Mouse (Mus musculus): ENCODE measurements around the gene AU022252. TPM values are rescaled to one million over a fixed set of nuclear protein-coding genes. Genes with fewer than 3 reads are reported as not detected.
A peak's percentile ranks its signal among the peaks of the same experiment; 100 is the strongest.

AU022252 gene
- polyA plus RNA-seq, 1 experiment from 2014 or later, result 31.1 TPM

DNA sequence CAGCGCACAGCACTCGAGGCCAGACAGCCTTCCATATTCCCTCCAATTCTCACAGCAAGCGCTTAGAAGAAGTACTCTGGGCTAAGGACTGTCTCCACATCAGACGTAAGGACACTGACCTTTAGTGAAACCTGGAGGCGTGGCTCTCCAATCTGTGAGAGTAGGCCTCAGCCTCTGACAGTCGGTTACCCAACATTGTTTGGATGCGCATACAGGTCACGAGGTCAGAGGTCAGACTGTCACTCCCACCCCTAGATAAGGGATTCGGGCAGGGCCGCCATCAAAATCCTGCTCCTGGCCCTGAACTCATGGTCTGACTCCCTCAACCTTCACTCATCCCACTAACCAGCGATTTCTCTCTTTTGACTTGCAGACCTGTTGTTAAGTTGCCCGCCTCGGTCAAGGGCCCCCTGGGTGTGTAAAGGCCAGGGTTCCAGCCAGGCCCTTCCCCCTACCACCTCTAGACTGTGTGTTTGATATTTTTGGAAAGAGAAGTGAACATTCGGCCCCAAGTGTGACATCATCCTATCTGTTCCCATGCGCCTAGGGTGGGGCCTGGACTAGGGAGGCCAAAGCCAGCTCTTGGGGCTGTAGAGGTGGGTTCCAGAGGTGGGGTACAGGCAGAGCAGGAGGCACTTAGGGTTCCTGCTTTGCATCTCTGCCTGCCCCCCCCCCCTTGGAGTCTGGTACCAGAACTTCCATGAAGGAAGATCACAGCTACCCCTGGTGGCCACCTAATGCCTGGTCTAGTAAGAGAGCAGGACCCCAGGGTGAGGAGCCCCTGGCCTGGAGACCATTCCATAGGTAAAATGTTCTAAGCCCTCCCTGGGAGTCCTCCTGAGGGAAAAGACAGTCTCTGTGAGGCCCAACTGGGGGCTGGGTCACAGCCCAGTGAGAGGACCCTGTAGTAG, 27.1 kb upstream of the AU022252 start:
- H3K36me3 ChIP-seq (ENCODE audit: insufficient read depth, low read length), result no peaks in the 10 kb centered on the region
- ATAC-seq (ENCODE audit: low FRiP score, low TSS enrichment), result no peak
- H3K4me3 ChIP-seq (ENCODE audit: low read length), result no peak overlapping the region
- no peak overlapping the region for H3K27ac ChIP-seq (ENCODE audit: low read length)
- H3K4me1 ChIP-seq (ENCODE audit: insufficient read depth, low read length), result peaks cover 22% of the 10 kb centered on the region
- no peaks in the 10 kb centered on the region for H3K9me3 ChIP-seq (ENCODE audit: low read length)
- H3K27me3 ChIP-seq (ENCODE audit: insufficient read depth, low read length), result no peaks in the 10 kb centered on the region
- H3K4me2 ChIP-seq (replicated peaks; ENCODE audit: low read depth, low read length), result no peak overlapping the region
- H3K9ac ChIP-seq (replicated peaks; ENCODE audit: low read length), result no peak overlapping the region
- WGBS, result 86% methylated on average over 15 of the region's 15 CpGs

DNA sequence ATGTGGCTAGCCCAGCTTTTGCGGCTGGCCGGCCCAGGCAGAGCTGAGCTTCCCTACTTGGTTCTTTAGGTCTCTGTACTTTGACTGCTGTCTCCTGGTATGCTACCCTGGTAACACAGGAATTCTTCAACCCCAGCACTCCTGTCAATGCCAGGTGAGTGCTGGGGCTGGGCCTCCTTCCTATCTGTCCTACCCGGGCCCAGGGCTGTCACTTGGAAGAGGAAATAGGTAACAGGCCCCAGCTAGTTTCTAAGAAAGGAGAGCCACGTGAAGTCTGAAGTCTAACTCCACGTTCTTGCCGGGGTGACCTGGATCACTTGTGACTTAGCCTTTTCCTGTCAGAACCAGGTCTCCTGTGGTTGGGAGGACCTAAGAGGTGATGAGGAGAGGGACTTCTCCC, 24.6 kb upstream of the AU022252 start:
- no peaks in the 10 kb centered on the region for H3K9me3 ChIP-seq (ENCODE audit: low read length)
- no peak for ATAC-seq (ENCODE audit: low FRiP score, low TSS enrichment)
- H3K9ac ChIP-seq (replicated peaks; ENCODE audit: low read length), result peak overlapping the region; percentile 37
- peaks cover 47% of the 10 kb centered on the region for H3K4me1 ChIP-seq (ENCODE audit: insufficient read depth, low read length)
- H3K4me3 ChIP-seq (ENCODE audit: low read length), result peak overlapping the region; percentile 21
- no peaks in the 10 kb centered on the region for H3K27me3 ChIP-seq (ENCODE audit: insufficient read depth, low read length)
- peak overlapping the region; percentile 65; the same call in 1 of the 2 replicates for H3K27ac ChIP-seq (ENCODE audit: low read length)
- 71% methylated on average over 6 of the region's 6 CpGs for WGBS
- peak overlapping the region; percentile 30 for H3K4me2 ChIP-seq (replicated peaks; ENCODE audit: low read depth, low read length)
- no peaks in the 10 kb centered on the region for H3K36me3 ChIP-seq (ENCODE audit: insufficient read depth, low read length)

DNA sequence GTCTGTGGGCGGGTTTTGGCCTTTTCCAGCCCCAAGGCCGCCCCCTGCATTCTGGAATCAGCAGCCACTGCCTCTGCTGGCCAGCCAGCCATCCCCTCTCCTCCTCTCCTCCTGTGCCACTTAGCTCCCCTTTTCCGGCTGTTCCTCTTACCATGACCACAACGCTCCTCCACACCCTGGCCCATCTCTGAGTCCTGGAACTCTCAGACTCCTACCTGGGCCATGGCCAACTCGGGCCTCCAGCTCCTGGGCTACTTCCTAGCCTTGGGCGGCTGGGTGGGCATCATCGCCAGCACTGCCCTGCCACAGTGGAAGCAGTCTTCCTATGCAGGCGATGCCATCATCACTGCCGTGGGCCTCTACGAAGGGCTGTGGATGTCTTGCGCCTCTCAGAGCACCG, 22.8 kb upstream of the AU022252 start, which contains the start of gene Cldn19:
Cldn19 (plus strand) TSS at position 64 of the 400 bp plus-strand sequence.
- peaks cover 35% of the 10 kb centered on the region for H3K4me1 ChIP-seq (ENCODE audit: insufficient read depth, low read length)
- WGBS, result 74% methylated on average over 12 of the region's 12 CpGs
- no peak for ATAC-seq (ENCODE audit: low FRiP score, low TSS enrichment)
- no peaks in the 10 kb centered on the region for H3K9me3 ChIP-seq (ENCODE audit: low read length)
- peak within 1 kb of the TSS; percentile 94 for H3K27ac ChIP-seq (ENCODE audit: low read length)
- peak within 1 kb of the TSS; percentile 30 for H3K4me2 ChIP-seq (replicated peaks; ENCODE audit: low read depth, low read length)
- H3K4me3 ChIP-seq (ENCODE audit: low read length), result peak within 1 kb of the TSS; percentile 29
- H3K9ac ChIP-seq (replicated peaks; ENCODE audit: low read length), result peak within 1 kb of the TSS; percentile 56
- H3K27me3 ChIP-seq (ENCODE audit: insufficient read depth, low read length), result no peaks in the 10 kb centered on the region
- no peaks in the 10 kb centered on the region for H3K36me3 ChIP-seq (ENCODE audit: insufficient read depth, low read length)

DNA sequence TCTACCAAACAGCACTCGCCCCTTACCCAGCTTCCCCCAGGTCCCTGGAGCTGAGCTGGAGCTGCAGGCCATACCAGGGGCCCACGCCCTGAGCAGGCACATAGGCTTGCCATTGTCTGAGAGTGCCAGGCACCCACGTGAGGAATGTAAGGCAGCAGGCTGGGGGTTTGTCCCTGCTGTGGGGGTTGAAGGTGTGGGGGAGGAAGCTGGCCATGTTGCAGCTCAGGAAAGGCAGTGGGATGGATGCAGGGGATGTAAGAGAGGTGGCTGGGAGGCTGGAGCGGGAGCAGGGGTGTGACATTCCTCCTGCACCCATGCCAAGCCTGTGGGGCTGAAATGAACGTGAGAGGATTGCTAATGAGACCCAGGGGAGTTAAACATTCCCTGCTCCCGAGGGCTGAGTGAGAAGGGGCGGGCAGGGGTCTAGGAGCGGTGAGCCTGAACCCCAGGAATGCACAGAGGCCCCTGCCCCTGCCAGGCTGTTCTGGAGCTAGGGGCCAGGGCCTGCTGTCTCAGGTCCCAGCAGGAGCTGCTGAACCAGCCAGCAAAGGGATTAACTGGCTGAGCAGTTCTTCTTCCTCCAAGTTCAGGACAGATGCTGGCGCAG, 21.6 kb upstream of the AU022252 start:
- Histone ChIP-seq H3K4me2 (replicated peaks; ENCODE audit: low read depth, low read length) (no peak overlapping the region), H3K4me1 (ENCODE audit: insufficient read depth, low read length) (peaks cover 35% of the 10 kb centered on the region), H3K36me3 (ENCODE audit: insufficient read depth, low read length) (no peaks in the 10 kb centered on the region), H3K9me3 (ENCODE audit: low read length) (no peaks in the 10 kb centered on the region), H3K27me3 (ENCODE audit: insufficient read depth, low read length) (no peaks in the 10 kb centered on the region), H3K4me3 (ENCODE audit: low read length) (no peak overlapping the region), H3K27ac (ENCODE audit: low read length) (peak overlapping the region; percentile 94), H3K9ac (replicated peaks; ENCODE audit: low read length) (peak overlapping the region; percentile 16; the same call in 1 of the 2 replicates)
- peak; percentile 88 for ATAC-seq (ENCODE audit: low FRiP score, low TSS enrichment)
- WGBS, result 35% methylated on average over 9 of the region's 9 CpGs

DNA sequence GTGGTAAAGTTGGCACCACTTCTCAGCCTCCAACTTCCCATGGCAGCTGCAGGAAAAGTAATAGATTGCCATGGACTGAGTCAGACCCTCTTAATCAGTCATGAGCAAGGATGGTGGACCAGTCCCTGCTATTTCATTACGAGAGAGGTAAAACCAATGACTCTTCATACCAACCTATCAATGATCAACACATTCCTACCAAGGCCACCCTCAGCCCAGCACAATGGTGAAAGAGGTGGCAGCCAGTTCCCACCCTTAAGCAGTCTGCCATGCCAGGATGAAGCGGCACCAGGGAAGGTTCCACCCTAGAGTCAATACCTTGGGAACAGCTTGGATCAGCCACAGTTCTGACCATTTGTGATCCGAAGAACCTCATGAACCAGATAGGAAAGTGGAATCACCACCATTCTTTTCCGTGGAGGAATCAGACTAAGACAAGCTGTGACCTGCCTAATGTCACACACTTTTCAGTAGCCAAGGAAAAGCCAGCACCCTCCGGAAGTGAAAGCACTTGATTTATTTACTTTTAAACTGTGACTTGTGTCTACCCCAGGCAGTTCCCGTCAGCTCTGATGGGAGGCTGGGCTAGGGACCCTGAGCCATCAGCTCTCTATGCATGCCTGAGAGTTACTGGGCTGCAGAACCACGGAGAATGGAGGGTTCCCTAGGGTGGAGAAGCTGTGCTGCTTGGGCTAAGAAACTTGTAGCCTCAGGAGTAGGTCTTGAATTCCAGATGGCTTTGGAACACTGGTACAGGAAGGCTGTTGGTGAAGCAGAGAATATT, 19.7 kb upstream of the AU022252 start:
- Histone ChIP-seq H3K4me3 (ENCODE audit: low read length) (no peak overlapping the region), H3K27me3 (ENCODE audit: insufficient read depth, low read length) (no peaks in the 10 kb centered on the region), H3K4me2 (replicated peaks; ENCODE audit: low read depth, low read length) (no peak overlapping the region; the same call in 1 of the 2 replicates), H3K27ac (ENCODE audit: low read length) (peak overlapping the region; percentile 94), H3K36me3 (ENCODE audit: insufficient read depth, low read length) (peaks cover 4% of the 10 kb centered on the region; the same call in 1 of the 2 replicates), H3K4me1 (ENCODE audit: insufficient read depth, low read length) (peaks cover 45% of the 10 kb centered on the region), H3K9me3 (ENCODE audit: low read length) (no peaks in the 10 kb centered on the region), H3K9ac (replicated peaks; ENCODE audit: low read length) (no peak overlapping the region)
- no peak for ATAC-seq (ENCODE audit: low FRiP score, low TSS enrichment)
- WGBS, result 45% methylated on average over 7 of the region's 7 CpGs

DNA sequence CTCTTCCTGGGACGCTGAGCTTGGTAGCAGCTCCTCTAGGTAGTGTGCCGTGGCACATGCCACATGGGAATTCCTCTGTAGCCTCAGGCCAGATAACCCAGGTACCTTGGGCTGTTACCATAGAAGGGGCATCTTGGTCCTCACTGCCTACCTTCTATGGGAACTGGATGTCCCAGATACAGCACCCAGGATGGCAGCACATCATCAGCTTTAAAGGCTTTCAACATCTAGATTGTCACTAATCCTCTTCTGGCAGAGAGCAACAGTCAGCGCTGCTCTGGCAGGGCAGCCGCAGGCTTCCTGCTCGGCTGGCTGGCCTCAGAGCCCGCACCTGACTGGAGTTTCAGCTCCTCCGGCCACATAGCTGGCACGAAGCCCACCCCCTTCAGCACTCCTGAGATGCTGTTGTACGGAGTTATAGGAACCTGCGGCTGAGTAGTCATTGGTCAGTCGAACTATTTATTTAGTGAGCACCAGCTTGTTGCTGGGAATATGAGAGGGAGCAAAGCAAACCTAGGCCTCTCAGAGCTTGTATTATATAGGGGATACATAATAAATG, 16.0 kb upstream of the AU022252 start:
- Histone ChIP-seq H3K4me1 (ENCODE audit: insufficient read depth, low read length) (peaks cover 25% of the 10 kb centered on the region), H3K4me3 (ENCODE audit: low read length) (no peak overlapping the region), H3K9ac (replicated peaks; ENCODE audit: low read length) (no peak overlapping the region), H3K27me3 (ENCODE audit: insufficient read depth, low read length) (no peaks in the 10 kb centered on the region), H3K36me3 (ENCODE audit: insufficient read depth, low read length) (peaks cover 15% of the 10 kb centered on the region; the same call in 1 of the 2 replicates), H3K27ac (ENCODE audit: low read length) (peak overlapping the region; percentile 36; the same call in 1 of the 2 replicates), H3K4me2 (replicated peaks; ENCODE audit: low read depth, low read length) (no peak overlapping the region), H3K9me3 (ENCODE audit: low read length) (no peaks in the 10 kb centered on the region)
- 71% methylated on average over 11 of the region's 11 CpGs for WGBS
- ATAC-seq (ENCODE audit: low FRiP score, low TSS enrichment), result no peak

DNA sequence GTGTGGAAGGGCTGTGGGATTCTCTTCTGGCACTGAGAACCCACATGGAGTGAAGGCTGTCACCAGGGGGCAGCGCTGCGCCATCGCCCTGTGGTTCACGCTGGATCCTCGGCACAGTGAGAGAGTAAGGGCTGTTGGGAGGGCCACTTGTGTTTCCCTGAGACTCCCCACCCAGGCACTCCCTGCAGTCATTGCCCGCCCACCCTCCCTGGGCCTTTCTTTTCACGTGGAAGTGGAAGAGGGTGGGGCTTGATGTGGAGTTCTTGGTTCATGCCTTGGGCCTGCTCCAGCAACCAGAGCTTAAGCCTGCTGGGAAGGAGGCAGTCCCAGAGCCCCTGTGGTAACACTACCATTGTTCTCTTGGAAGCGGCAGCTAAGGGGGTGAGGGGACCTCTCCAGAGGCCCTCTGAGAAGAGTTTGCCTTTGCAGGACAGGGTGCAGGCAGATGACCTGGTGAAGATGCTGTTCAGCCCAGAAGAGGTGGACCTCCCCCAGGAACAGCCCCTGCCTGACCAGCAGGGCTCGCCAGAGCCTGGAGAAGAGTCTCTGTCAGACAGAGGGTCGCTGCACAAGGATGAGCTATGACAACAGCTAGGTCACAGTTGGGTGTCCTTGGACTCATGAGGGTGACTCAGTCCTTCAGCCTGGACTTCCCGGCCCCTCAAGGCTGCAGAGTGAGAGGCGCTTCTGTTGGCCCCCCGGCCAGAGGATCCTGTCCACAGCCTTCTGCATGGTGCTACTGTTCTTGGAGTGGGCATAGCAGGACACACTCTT, 15.1 kb upstream of the AU022252 start:
- no peaks in the 10 kb centered on the region for H3K27me3 ChIP-seq (ENCODE audit: insufficient read depth, low read length)
- peak overlapping the region; percentile 19 for H3K9ac ChIP-seq (replicated peaks; ENCODE audit: low read length)
- H3K9me3 ChIP-seq (ENCODE audit: low read length), result no peaks in the 10 kb centered on the region
- H3K4me1 ChIP-seq (ENCODE audit: insufficient read depth, low read length), result peaks cover 17% of the 10 kb centered on the region
- 34% methylated on average over 13 of the region's 13 CpGs for WGBS
- H3K4me3 ChIP-seq (ENCODE audit: low read length), result no peak overlapping the region
- peaks cover 19% of the 10 kb centered on the region; the same call in 1 of the 2 replicates for H3K36me3 ChIP-seq (ENCODE audit: insufficient read depth, low read length)
- peak; percentile 69 for ATAC-seq (ENCODE audit: low FRiP score, low TSS enrichment)
- H3K27ac ChIP-seq (ENCODE audit: low read length), result peak overlapping the region; percentile 23
- no peak overlapping the region for H3K4me2 ChIP-seq (replicated peaks; ENCODE audit: low read depth, low read length)

DNA sequence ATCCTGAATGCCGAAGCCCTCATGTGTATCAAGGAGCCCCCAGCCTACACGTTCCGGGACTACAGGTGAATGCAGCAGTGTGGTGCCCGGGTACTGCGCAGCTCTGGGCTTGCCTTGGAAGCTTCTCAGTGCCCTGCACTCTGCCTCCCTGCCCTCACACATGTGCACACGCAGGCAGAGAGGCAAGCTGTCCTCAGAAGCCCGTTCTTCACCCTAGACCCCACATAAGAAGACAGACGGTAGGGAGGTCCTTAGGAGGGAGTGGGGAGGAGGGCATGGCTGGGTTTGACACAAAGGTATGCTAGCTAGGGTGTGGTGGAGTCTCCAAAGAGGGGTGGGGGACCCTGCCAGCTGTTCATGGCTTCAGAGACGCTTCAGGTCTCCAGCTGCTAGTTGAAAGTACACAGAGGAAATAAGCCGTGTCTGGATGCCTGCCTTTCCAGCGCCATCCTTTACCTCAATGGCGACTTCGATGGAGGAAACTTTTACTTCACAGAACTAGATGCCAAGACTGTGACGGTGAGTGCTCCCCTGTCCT, 14.2 kb upstream of the AU022252 start:
- no peak overlapping the region for H3K4me3 ChIP-seq (ENCODE audit: low read length)
- H3K27me3 ChIP-seq (ENCODE audit: insufficient read depth, low read length), result no peaks in the 10 kb centered on the region
- no peak overlapping the region; the same call in 1 of the 2 replicates for H3K9ac ChIP-seq (replicated peaks; ENCODE audit: low read length)
- no peak for ATAC-seq (ENCODE audit: low FRiP score, low TSS enrichment)
- no peak overlapping the region for H3K4me2 ChIP-seq (replicated peaks; ENCODE audit: low read depth, low read length)
- peaks cover 19% of the 10 kb centered on the region for H3K36me3 ChIP-seq (ENCODE audit: insufficient read depth, low read length)
- H3K4me1 ChIP-seq (ENCODE audit: insufficient read depth, low read length), result peaks cover 10% of the 10 kb centered on the region; the same call in 1 of the 2 replicates
- WGBS, result 79% methylated on average over 14 of the region's 14 CpGs
- H3K9me3 ChIP-seq (ENCODE audit: low read length), result no peaks in the 10 kb centered on the region
- no peak overlapping the region for H3K27ac ChIP-seq (ENCODE audit: low read length)

All from kidney, embryonic 16.5 days (tissue).